Mouse (Mus musculus) liver, embryonic 15.5 days (tissue): ENCODE data around the gene Ankrd24. TPM values are rescaled to one million over a fixed set of nuclear protein-coding genes. Genes with fewer than 3 reads are reported as not detected.
A peak's percentile ranks its signal among the peaks of the same experiment; 100 is the strongest.
"Not testable (repeated sequence)": the region's sequence is repeated elsewhere in the genome, so short reads cannot be mapped to it uniquely, and the experiment has no call there.

Source experiments
- ATAC-seq: fragments of 200-750 bp; cut with Nextera tagmentation; 2 replicates; pipeline ENCODE4 v1.8.0; 2017; ENCODE audit warnings: moderate number of reproducible peaks, mild to moderate bottlenecking, moderate library complexity; ENCODE audit not compliant: insufficient read depth
- H3K27ac ChIP-seq: fragments of 300-500 bp; sonication (generic); replicated peaks from 2 replicates; pipeline ENCODE4 v1.5.1; 2015; ENCODE audit warnings: mild to moderate bottlenecking, inconsistent platforms
- H3K27me3 ChIP-seq: fragments of 300-500 bp; sonication (generic); 2 replicates; pipeline ENCODE4 v1.6.1; 2015; ENCODE audit warnings: mild to moderate bottlenecking, inconsistent platforms
- H3K36me3 ChIP-seq: fragments of 300-500 bp; sonication (generic); replicated peaks from 2 replicates; pipeline ENCODE4 v1.6.1; 2015; ENCODE audit warnings: moderate library complexity, mild to moderate bottlenecking, inconsistent platforms
- H3K4me1 ChIP-seq: fragments of 300-500 bp; sonication (generic); replicated peaks from 2 replicates; pipeline ENCODE4 v1.6.1; 2015; ENCODE audit warnings: inconsistent platforms
- H3K4me2 ChIP-seq: fragments of 300-500 bp; sonication (generic); 2 replicates; pipeline ENCODE4 v1.6.1; 2015; ENCODE audit warnings: moderate library complexity, mild to moderate bottlenecking, inconsistent platforms
- H3K4me3 ChIP-seq: fragments of 300-500 bp; sonication (generic); replicated peaks from 2 replicates; pipeline ENCODE4 v1.5.1; 2015; ENCODE audit warnings: mild to moderate bottlenecking, inconsistent platforms
- H3K9ac ChIP-seq: fragments of 300-500 bp; sonication (generic); 2 replicates; pipeline ENCODE4 v1.6.1; 2015; ENCODE audit warnings: moderate library complexity, mild to moderate bottlenecking, inconsistent platforms
- H3K9me3 ChIP-seq: fragments of 300-500 bp; sonication (generic); replicated peaks from 2 replicates; pipeline ENCODE4 v1.6.1; 2016; ENCODE audit warnings: inconsistent platforms
- WGBS: fragments of 180-500 bp; shearing (Covaris S2); methylation state at CpG from one replicate; pipeline ENCODE4 v1.1.7; 2015; ENCODE audit warnings: mixed read lengths; ENCODE audit not compliant: insufficient replicate concordance; 5-methylcytosine and 5-hydroxymethylcytosine counted together
- polyA plus RNA-seq: library from polyadenylated mRNA; unstranded; fragments of >200 nt; fragmentation: Nextera tagmentation; extraction: Ambion mirVana; gene quantifications from 2 replicates; pipeline ENCODE4 v1.2.1, GENCODE M21; 2015

Ankrd24 gene
- polyA plus RNA-seq, 1 experiment from 2014 or later, result 1.8 TPM

DNA sequence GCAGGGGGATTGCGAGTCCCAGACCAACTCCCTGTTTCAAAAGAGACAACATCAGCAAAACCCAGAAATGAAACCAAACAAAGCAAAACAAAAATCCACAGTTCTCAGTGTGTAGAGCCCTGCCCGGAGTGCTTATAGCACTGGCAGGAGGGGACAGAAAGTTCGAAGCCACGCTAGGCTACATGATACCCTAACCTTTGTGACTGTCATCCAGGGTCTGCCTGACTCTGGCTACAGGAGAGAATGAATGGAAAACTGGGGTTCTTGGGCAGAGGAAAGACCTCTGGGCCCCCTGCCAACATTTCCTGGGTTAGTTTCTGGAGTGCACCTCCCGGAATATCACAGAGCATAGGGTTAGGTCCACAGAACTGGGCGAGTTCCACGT lies 512 bp upstream of the Ankrd24 start:
- Histone ChIP-seq H3K9me3 (no peaks in the 10 kb centered on the region), H3K4me1 (peaks cover 37% of the 10 kb centered on the region), H3K4me3 (peak overlapping the region; percentile 73), H3K27me3 (no peaks in the 10 kb centered on the region), H3K4me2 (peak overlapping the region; percentile 93), H3K9ac (peak overlapping the region; percentile 72), H3K36me3 (peaks cover 4% of the 10 kb centered on the region; the same call in 1 of the 2 replicates), H3K27ac (peak overlapping the region; percentile 92)
- WGBS, result 45% methylated on average over 7 of the region's 7 CpGs
- ATAC-seq, result peak; percentile 26

DNA sequence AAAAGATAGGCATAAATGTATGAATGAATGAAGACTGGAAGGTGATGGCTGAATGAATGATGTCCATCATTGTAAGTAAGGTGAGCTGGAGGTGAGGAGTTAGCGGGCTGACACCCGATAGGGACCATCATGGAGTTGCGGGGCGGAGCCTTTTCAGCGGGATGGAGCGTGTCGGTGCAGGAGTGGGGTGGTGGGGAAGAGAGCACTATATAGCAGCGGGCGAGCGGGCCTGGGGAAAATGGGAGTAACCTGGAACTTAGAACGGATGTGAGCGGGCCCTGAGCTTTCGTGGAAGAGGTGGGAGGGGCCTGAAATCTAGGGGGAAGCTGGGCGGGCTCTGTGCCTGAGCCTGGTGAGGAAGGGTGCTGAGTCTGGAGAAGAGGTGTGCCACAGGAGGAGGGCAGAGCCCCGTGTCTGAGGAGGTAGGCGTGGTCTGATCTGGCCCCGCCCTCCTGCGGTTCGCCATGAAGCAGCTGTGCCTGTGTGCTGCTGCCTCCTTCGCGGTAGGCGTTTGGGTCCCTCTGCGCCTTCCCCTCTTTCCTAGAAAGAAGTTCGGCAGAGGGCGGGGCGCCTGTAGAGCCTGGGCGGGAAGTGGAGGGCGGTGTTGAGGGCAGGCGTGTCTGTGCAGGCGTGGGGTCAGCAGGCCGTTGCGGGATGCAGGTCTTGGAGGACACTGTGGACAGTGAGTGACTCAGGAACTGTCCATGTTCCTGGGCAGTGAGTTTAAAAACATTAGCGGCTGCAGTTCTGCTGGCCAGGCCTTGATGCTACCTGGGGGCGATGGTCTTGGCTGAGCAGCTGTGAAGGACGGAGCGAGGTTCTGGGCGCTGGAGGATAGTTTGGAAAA lies 5.1 kb downstream of the Ankrd24 start:
- Histone ChIP-seq H3K9me3 (no peaks in the 10 kb centered on the region), H3K4me2 (peak overlapping the region; percentile 86), H3K4me3 (peak overlapping the region; percentile 53), H3K36me3 (no peaks in the 10 kb centered on the region), H3K27ac (peak overlapping the region; percentile 39), H3K9ac (peak overlapping the region; percentile 46), H3K4me1 (peaks cover 24% of the 10 kb centered on the region), H3K27me3 (peaks cover 20% of the 10 kb centered on the region)
- peak; percentile 93 for ATAC-seq
- 4% methylated on average over 37 of the region's 37 CpGs for WGBS

DNA sequence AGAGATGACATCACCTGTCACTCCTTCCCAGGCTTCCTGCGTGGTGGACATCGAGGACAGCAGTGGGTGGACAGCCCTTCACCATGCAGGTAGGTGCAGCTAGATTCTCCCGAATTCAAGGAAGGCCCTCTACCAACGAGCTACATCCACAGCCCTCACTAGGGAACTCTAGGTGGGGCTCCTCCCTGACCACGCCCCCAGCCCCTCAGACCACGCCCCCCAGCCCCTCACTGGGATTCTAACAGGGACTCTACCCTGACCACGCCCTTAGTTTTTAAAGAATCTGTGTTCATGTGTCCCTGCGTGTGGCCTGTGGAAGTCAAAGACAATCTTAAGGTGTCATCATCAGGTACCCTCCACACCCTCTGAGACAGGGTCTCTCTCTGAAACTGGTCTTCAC lies 8.0 kb downstream of the Ankrd24 start:
- Histone ChIP-seq H3K27ac (no peak overlapping the region), H3K36me3 (no peaks in the 10 kb centered on the region), H3K27me3 (peaks cover 21% of the 10 kb centered on the region), H3K9me3 (no peaks in the 10 kb centered on the region), H3K4me2 (no peak overlapping the region), H3K4me1 (peaks cover 24% of the 10 kb centered on the region), H3K9ac (no peak overlapping the region), H3K4me3 (no peak overlapping the region)
- 10% methylated on average over 8 of the region's 8 CpGs for WGBS
- ATAC-seq, result no peak

DNA sequence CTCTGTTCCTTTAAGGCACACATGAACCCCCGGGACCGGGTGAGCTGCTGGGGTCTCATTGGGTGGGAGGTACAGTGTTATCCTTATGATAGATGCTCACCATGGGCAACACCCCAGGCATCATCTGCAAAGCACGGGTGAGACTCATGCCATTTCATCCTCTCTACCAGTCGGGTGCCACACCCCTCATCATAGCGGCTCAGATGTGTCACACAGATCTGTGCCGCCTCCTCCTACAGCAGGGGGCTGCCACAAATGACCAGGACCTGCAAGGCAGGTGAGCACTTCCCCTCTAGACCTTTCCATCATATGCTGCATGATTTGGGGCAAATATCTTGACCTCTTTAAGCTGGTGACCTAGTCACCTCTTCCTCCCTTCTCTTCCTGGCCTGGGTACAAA lies 9.8 kb downstream of the Ankrd24 start:
- Histone ChIP-seq H3K4me2 (no peak overlapping the region), H3K4me1 (peaks cover 32% of the 10 kb centered on the region), H3K4me3 (no peak overlapping the region), H3K36me3 (no peaks in the 10 kb centered on the region), H3K9ac (no peak overlapping the region), H3K27ac (no peak overlapping the region), H3K9me3 (no peaks in the 10 kb centered on the region), H3K27me3 (peaks cover 21% of the 10 kb centered on the region)
- WGBS, result 55% methylated on average over 6 of the region's 6 CpGs
- no peak for ATAC-seq

DNA sequence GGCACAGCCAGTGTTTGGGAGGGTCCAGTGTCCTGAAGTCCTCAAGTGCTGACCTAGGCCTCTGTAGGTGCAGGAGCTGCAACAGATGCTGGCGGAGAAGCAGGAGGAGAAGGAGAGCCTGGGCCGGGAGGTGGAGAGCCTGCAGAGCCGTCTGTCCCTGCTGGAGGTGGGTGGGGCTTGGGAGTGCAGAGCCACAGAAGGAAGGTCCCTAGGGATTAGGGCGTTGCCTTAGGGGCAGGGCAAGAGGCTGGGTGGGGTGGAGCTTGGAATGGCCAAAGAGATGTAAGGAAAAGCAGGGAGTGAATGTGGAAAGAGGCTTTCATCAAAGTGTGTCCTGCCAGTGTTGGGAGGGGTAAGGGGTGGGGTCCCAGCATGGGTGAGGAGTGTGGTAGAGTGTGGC lies 12.5 kb downstream of the Ankrd24 start:
- WGBS, result 62% methylated on average over 4 of the region's 4 CpGs
- H3K36me3 ChIP-seq, H3K4me2 ChIP-seq, H3K4me3 ChIP-seq, ATAC-seq, H3K9me3 ChIP-seq, H3K9ac ChIP-seq, H3K27ac ChIP-seq: not testable (repeated sequence)
- Histone ChIP-seq H3K4me1 (peaks cover 35% of the 10 kb centered on the region), H3K27me3 (peaks cover 14% of the 10 kb centered on the region)

DNA sequence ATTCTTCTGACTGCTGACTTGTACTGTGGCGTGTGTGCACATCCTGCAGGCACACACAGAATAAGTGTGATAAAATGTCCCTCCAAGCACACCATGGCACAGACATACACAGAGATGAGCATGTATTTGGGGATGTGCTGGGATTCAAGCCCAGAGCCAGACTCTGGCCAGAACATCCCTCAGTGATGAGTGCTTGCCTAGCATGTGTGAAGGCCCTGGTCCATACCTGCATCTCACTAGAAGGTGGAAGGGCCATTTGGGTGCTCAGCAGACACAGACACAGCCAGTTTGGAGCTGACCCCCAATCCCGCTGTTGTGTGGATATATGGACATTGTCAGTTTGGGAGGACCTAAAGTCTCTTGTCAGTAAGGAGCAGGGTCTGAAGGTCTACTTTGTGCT lies 13.2 kb downstream of the Ankrd24 start:
- no peak overlapping the region for H3K4me3 ChIP-seq
- no peak for ATAC-seq
- H3K4me1 ChIP-seq, result peaks cover 30% of the 10 kb centered on the region
- 73% methylated on average over 2 of the region's 2 CpGs for WGBS
- no peak overlapping the region for H3K9ac ChIP-seq
- H3K9me3 ChIP-seq, result no peaks in the 10 kb centered on the region
- H3K27me3 ChIP-seq, result peaks cover 11% of the 10 kb centered on the region
- H3K27ac ChIP-seq, result no peak overlapping the region
- no peak overlapping the region for H3K4me2 ChIP-seq
- no peaks in the 10 kb centered on the region for H3K36me3 ChIP-seq

DNA sequence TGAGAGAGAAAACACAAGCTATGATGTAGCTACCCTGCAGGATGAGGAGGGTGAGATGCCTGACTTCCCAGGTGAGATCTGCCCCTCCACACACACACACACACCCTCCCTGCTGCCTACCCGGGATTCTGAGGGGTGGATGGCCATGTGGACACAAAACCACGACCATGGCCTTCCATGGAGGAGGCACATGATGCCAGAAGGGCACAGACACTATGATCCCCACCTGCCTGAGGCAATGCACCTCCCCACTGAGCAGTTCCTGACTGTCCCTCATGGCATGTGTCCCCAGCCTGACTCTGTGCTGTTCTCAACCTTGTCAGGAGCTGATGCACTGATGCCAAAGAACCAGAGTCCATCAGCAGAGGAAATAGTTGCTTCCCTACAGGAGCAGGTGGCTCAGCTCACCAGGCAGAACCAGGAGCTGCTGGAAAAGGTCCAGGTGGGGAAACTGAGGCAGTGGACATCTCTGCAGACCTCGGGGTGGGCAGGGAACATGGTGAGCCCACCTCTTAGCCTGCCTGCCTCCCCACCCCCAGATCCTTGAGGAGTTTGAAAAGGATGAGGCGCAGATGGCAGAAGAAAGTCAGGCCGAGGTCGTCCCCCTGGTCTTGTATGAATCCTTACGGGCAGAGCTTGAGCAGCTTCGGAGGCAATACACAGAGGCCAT lies 13.8 kb downstream of the Ankrd24 start:
- peaks cover 30% of the 10 kb centered on the region for H3K4me1 ChIP-seq
- 70% methylated on average over 8 of the region's 8 CpGs for WGBS
- peak overlapping the region; percentile 86; the same call in 1 of the 2 replicates for H3K9ac ChIP-seq
- peak overlapping the region; percentile 99 for H3K4me2 ChIP-seq
- no peaks in the 10 kb centered on the region for H3K36me3 ChIP-seq
- H3K9me3 ChIP-seq, result no peaks in the 10 kb centered on the region
- ATAC-seq, result no peak
- H3K4me3 ChIP-seq, result peak overlapping the region; percentile 78; the same call in 1 of the 2 replicates
- H3K27ac ChIP-seq, result peak overlapping the region; percentile 90; the same call in 1 of the 2 replicates
- peaks cover 9% of the 10 kb centered on the region for H3K27me3 ChIP-seq

DNA sequence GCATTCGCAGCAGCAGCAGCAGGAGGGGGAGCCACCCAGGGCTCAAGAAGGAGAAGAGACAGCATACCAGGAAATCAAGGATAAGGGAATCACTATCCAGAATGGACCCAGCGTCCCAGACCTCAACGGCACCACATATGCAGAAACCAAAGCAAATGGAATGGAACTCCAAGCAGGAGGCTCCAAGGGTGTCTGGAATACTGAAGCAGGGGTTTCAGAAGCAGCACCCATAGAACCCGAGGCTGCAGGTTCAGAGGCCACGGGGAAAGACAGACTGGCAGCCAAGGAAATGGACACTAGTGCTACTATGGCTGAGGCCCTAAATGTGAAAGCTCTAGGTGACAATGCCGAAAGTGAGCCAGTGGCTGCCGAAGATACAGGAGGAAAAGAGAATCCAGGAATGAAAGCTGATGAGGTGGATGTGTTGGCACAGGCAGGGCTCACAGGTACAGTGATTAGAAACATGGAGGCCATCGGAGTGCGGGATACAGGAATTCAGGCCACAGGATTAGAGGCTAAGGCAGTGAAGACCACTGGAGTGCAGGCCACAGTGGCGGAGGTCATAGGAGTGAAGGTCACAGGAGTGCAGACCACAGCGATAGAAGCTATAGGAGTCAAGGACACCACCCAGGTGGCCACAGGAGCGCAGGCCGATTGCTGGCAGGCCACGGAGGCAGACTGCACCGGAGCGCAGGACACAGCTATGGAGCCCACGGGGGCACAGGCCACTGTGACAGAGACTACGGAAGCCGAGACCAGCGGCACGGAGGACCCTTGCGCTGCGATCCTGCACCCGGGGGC lies 14.5 kb downstream of the Ankrd24 start:
- ATAC-seq, result peak; percentile 42
- Histone ChIP-seq H3K4me2 (peak overlapping the region; percentile 99), H3K9ac (peak overlapping the region; percentile 86), H3K36me3 (no peaks in the 10 kb centered on the region), H3K9me3 (no peaks in the 10 kb centered on the region), H3K27ac (peak overlapping the region; percentile 90), H3K27me3 (peaks cover 7% of the 10 kb centered on the region), H3K4me1 (peaks cover 30% of the 10 kb centered on the region), H3K4me3 (peak overlapping the region; percentile 78)
- 17% methylated on average over 24 of the region's 24 CpGs for whole genome bisulfite sequencing

DNA sequence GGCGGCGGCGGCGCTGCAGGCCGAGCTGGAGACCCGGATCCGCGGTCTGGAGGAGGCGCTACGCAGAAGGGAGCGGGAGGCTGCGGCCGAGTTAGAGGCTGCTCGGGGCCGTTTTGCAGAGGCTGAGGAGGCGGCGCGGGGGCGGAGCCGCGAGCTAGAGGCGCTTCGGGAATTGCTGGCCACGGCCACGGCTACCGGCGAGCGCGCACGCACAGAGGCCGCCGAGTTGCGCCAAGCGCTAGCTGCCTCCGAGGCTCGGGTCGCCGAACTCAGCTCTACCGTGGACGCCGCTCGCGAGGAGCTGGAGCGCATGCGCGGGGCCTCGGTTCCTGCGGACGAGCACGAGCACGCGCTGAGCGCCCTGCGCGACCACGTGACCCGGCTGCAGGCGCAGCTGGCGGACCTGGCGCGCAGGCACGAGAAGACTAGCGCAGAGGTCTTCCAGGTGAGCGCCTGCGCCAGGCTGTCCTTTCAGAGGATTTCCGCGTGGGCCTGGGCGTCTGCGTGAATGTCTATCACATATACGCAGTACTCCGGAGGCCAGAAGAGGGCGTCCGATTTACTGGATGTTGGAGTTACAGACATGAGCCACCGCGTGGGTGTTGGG lies 15.2 kb downstream of the Ankrd24 start:
- Histone ChIP-seq H3K27me3 (no peaks in the 10 kb centered on the region; the same call in 1 of the 2 replicates), H3K4me2 (peak overlapping the region; percentile 99), H3K4me1 (peaks cover 32% of the 10 kb centered on the region), H3K9ac (peak overlapping the region; percentile 86), H3K9me3 (no peaks in the 10 kb centered on the region), H3K36me3 (no peaks in the 10 kb centered on the region), H3K4me3 (peak overlapping the region; percentile 78), H3K27ac (peak overlapping the region; percentile 90)
- WGBS, result 1% methylated on average over 74 of the region's 75 CpGs
- ATAC-seq, result peak; percentile 88

DNA sequence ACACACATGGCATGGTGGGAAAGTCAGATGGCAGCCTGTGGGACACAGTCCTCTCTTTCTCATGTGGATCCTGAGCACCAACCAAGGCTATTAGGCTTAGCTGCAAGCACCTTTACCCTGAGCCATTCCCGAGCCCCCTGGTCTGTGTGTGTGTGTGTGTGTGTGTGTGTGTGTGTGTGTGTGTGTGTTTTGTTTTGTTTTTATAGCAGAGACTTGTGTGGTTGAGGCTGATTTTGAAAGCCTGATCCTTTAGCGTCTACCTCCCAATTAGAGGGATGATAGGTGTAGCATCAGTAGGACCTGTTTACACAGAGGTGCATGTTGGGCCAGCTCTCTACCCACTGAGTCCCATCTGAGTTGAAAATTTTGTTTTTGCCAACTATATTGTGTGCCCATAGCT lies 15.8 kb downstream of the Ankrd24 start:
- Histone ChIP-seq H3K4me1 (peaks cover 34% of the 10 kb centered on the region), H3K9me3 (no peaks in the 10 kb centered on the region), H3K27ac (peak overlapping the region; percentile 90), H3K4me3 (peak overlapping the region; percentile 78), H3K9ac (peak overlapping the region; percentile 86; the same call in 1 of the 2 replicates), H3K27me3 (no peaks in the 10 kb centered on the region), H3K4me2 (peak overlapping the region; percentile 99), H3K36me3 (no peaks in the 10 kb centered on the region)
- WGBS, result 41% methylated on average over 2 of the region's 2 CpGs
- no peak for ATAC-seq
